Mouse (Mus musculus): ENCODE results near the gene Duox2. TPM values are rescaled to one million over a fixed set of nuclear protein-coding genes. Genes with fewer than 3 reads are reported as not detected.

Duox2 gene
- polyA plus RNA-seq, 1 experiment: not detected

DNA sequence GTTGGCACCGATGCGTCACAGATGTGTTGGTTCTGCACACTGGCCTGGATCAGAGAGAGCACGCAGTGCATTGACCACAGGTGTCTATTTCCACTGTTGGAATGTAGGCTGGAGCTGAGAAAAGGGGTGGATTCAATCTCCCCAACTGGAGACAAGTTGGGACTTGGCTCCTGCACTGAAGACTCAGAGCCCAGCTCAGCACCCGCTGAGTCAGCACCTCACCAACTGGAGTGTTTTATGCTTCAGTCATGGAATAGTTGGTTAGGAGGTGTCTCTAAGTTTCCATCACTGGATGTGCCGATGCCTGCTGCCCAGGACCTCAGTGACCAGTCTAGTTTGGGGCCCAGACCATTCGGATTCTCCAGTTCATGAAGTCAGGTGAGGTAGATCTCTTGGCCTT lies 67.9 kb downstream of the Duox2 start:
- TF ChIP-seq GATA1 (IDR thresholded peaks at IDR 0.05; ENCODE audit: low read length): no peak

Other genes with a start within 250 kb of the Duox2 start
- gene Spg11, start 180.1 kb downstream of the Duox2 start, polyA plus RNA-seq (2012): 0.81 and 1.2 TPM in 2 replicates
- 10.8 and 19.6 TPM in 2 replicates for gene B2m, start 150.8 kb downstream of the Duox2 start, polyA plus RNA-seq (2012)
- gene Trim69, start 137.7 kb downstream of the Duox2 start, polyA plus RNA-seq (2012): not detected in 2 replicates
- gene Patl2, start 112.3 kb downstream of the Duox2 start, polyA plus RNA-seq (2012): 0.10 and 0.19 TPM in 2 replicates
- gene Terb2, start 112.2 kb downstream of the Duox2 start, polyA plus RNA-seq (2012): not detected in 2 replicates
- 42.3 and 50.4 TPM in 2 replicates for gene Sord, start 63.7 kb downstream of the Duox2 start, polyA plus RNA-seq (2012)
- not detected in 2 replicates for gene Duoxa2, start 451 bp upstream of the Duox2 start, polyA plus RNA-seq (2012)
- gene Duoxa1, start 15.3 kb upstream of the Duox2 start, polyA plus RNA-seq (2012): not detected in 2 replicates
- gene Duox1, start 17.2 kb upstream of the Duox2 start, polyA plus RNA-seq (2012): not detected in 2 replicates
- gene Shf, start 70.7 kb upstream of the Duox2 start, polyA plus RNA-seq (2012): 2.8 and 3.8 TPM in 2 replicates
- gene Slc28a2, start 128.0 kb upstream of the Duox2 start, polyA plus RNA-seq (2012): not detected in 2 replicates
- gene Gm14085, start 186.5 kb upstream of the Duox2 start, polyA plus RNA-seq (2012): not detected in 2 replicates

Measured in G1E-ER4 (cell line).